Mouse (Mus musculus) liver, postnatal 0 days (tissue): ENCODE results near the gene Hoxb2. TPM values are rescaled to one million over a fixed set of nuclear protein-coding genes. Genes with fewer than 3 reads are reported as not detected.

Experiments
- ATAC-seq: fragments of 200-750 bp; cut with Nextera tagmentation; 2 replicates; pipeline ENCODE4 v1.8.0; 2017; ENCODE audit warnings: mild to moderate bottlenecking, moderate library complexity
- DNase-seq: peaks from one replicate; pipeline ENCODE4 v3.0.0-alpha.2; 2016
- H3K27ac ChIP-seq: fragments of 300-500 bp; sonication (generic); 2 replicates; pipeline ENCODE4 v1.5.1; 2014; ENCODE audit warnings: antibody characterized with exemption, moderate library complexity, mild to moderate bottlenecking, low read depth
- H3K27me3 ChIP-seq: fragments of 300-500 bp; sonication (generic); 2 replicates; pipeline ENCODE4 v1.6.1; 2014; ENCODE audit warnings: low read length, control low read depth, mixed read lengths; ENCODE audit not compliant: insufficient read depth
- H3K36me3 ChIP-seq: fragments of 300-500 bp; sonication (generic); replicated peaks from 2 replicates; pipeline ENCODE4 v1.6.1; 2014; ENCODE audit warnings: mild to moderate bottlenecking, control low read depth, low read length, moderate library complexity, mixed read lengths; ENCODE audit not compliant: insufficient read depth
- H3K4me1 ChIP-seq: fragments of 300-500 bp; sonication (generic); 2 replicates; pipeline ENCODE4 v1.6.1; 2014; ENCODE audit warnings: antibody characterized with exemption, mild to moderate bottlenecking, control low read depth; ENCODE audit not compliant: insufficient read depth
- H3K4me2 ChIP-seq: fragments of 300-500 bp; sonication (generic); 2 replicates; pipeline ENCODE4 v1.6.1; 2014; ENCODE audit warnings: low read depth, mild to moderate bottlenecking, low read length, moderate library complexity, mixed read lengths
- H3K4me3 ChIP-seq: fragments of 300-500 bp; sonication (generic); 2 replicates; pipeline ENCODE4 v1.5.1; 2014; ENCODE audit warnings: low read depth, low read length
- H3K9ac ChIP-seq: fragments of 300-500 bp; sonication (generic); replicated peaks from 2 replicates; pipeline ENCODE4 v1.6.1; 2014; ENCODE audit warnings: mild to moderate bottlenecking, moderate library complexity
- H3K9me3 ChIP-seq: fragments of 300-500 bp; sonication (generic); 2 replicates; pipeline ENCODE4 v1.6.1; 2016; ENCODE audit warnings: mild to moderate bottlenecking, control low read depth, low read length, mixed read lengths
- CTCF ChIP-seq: sonication (generic); IDR thresholded peaks from 2 replicates; pipeline ENCODE4 v1.5.1; 2016; ENCODE audit warnings: antibody characterized with exemption, low read depth
- EP300 ChIP-seq: IDR thresholded peaks from 2 replicates; pipeline ENCODE4 v1.6.1; 2016; ENCODE audit warnings: antibody characterized with exemption, low read depth, mild to moderate bottlenecking
- WGBS: fragments of 180-500 bp; shearing (Covaris S2); extraction: QIAGEN DNeasy Blood & Tissue Kit; methylation state at CpG from one replicate; pipeline ENCODE4 v1.1.7; 2014; ENCODE audit not compliant: insufficient replicate concordance; 5-methylcytosine and 5-hydroxymethylcytosine counted together
- polyA plus RNA-seq: library from polyadenylated mRNA; unstranded; fragments of >200 nt; fragmentation: Nextera tagmentation; extraction: Ambion mirVana; gene quantifications from 2 replicates; pipeline ENCODE4 v1.2.1, GENCODE M21; 2015

The Hoxb2 gene
- polyA plus RNA-seq, 1 experiment from 2014 or later, result 0.67 TPM

DNA sequence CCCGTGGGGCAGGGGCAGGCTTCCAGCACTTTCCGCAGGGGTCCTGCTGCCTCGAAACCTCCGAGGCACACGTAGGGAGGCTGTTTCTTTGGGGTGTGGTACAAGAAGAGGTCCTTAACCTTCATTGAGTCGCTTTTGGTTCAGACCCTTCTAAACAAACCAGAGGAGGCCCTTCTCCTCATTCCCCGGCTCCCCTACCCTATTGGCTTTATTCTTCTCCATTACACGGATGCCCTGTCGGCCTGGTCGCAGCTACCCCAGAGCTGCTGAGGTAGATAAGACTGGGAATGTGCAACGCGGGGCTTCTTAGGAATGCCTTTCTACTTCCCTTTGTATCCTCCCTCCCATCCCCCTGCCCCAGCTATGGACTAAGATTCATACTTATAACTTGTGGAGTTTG is 23.6 kb upstream of the Hoxb2 start:
- Histone ChIP-seq H3K9me3 (no peaks in the 10 kb centered on the region), H3K4me1 (no peaks in the 10 kb centered on the region), H3K4me3 (no peak overlapping the region), H3K27ac (no peak overlapping the region), H3K9ac (no peak overlapping the region), H3K36me3 (no peaks in the 10 kb centered on the region), H3K4me2 (no peak overlapping the region), H3K27me3 (peaks cover 65% of the 10 kb centered on the region)
- WGBS, result 52% methylated on average over 12 of the region's 12 CpGs
- no peak for DNase-seq
- TF ChIP-seq CTCF (no peak), EP300 (no peak)
- no peak for ATAC-seq

DNA sequence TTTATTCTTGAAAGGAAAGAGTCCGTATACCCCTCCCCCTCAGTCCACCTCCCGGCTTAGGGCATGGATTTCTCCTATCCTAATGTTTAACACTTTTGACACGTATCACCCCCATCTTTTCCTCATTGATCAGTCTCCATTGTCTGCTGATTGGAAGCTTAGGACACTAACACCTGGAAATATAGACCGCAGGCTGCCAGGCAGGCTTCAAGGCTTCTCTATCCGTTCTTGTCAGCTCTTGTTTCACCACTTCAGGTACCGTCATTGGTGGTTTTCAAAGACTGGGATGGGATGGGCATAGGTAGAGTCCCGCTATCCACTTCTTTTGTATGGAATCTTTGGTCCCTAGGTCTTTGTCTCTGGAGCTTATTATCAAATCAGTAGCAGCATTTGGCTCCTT is 23.2 kb upstream of the Hoxb2 start:
- no peak overlapping the region for H3K4me2 ChIP-seq
- ATAC-seq, result no peak
- no peaks in the 10 kb centered on the region for H3K4me1 ChIP-seq
- no peak overlapping the region for H3K9ac ChIP-seq
- no peak overlapping the region for H3K27ac ChIP-seq
- H3K36me3 ChIP-seq, result no peaks in the 10 kb centered on the region
- peaks cover 69% of the 10 kb centered on the region for H3K27me3 ChIP-seq
- no peak for DNase-seq
- no peaks in the 10 kb centered on the region for H3K9me3 ChIP-seq
- TF ChIP-seq EP300 (no peak), CTCF (no peak)
- H3K4me3 ChIP-seq, result no peak overlapping the region
- WGBS, result 60% methylated on average over 7 of the region's 7 CpGs

DNA sequence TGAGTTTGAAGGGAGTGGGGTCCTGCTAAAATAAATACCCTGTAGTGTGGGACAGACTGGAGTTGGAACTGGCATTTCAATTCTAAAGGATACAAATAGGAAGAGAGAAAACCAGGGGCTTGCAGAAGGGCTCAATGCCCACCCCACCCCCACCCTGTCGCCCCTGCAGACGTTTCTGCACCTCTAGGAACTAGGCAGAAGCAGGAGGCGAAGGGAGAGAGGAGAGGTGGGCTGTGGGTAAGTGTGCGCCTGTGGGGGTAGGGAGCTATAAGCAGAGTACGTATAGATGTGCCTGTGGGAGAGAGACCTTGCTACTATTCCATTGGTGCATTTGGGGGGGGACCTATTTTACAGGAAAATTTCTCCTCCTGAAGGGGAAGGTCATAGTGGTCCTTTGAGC is 22.6 kb upstream of the Hoxb2 start:
- no peak for ATAC-seq
- Histone ChIP-seq H3K27ac (no peak overlapping the region), H3K4me3 (no peak overlapping the region), H3K4me2 (no peak overlapping the region), H3K9me3 (no peaks in the 10 kb centered on the region), H3K4me1 (0 out of 2 replicates have a peak, but pooled peaks cover 1% of the 10 kb centered on the region), H3K9ac (no peak overlapping the region), H3K27me3 (peaks cover 75% of the 10 kb centered on the region), H3K36me3 (no peaks in the 10 kb centered on the region)
- no peak for DNase-seq
- no peak for TF ChIP-seq EP300
- TF ChIP-seq CTCF, result no peak
- WGBS, result 35% methylated on average over 5 of the region's 5 CpGs

DNA sequence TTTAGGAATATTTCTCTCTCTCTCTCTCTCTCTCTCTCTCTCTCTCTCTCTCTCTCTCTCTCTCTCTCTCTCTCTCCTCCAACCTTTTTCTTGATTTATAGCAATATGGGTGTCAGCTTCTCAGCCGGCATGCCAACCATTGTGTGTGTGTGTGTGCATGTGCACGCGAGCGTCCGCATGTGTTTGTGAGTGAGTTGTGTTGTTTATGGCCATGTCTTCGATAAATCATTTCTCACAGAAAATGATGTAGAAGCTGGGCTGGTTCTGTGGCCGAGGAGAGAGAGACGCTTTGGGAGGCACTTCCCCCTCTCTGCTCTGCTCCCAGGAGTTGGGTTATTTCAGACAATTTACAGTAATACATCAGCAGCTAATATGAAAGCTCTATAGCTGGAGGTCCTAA is 21.7 kb upstream of the Hoxb2 start:
- Histone ChIP-seq H3K9me3 (no peaks in the 10 kb centered on the region), H3K36me3 (no peaks in the 10 kb centered on the region), H3K27ac (no peak overlapping the region), H3K9ac (no peak overlapping the region), H3K27me3 (peaks cover 83% of the 10 kb centered on the region), H3K4me2 (no peak overlapping the region), H3K4me3 (no peak overlapping the region), H3K4me1 (0 out of 2 replicates have a peak, but pooled peaks cover 3% of the 10 kb centered on the region)
- DNase-seq, result no peak
- ATAC-seq, result no peak
- TF ChIP-seq CTCF (no peak), EP300 (no peak)
- 39% methylated on average over 8 of the region's 8 CpGs for WGBS

DNA sequence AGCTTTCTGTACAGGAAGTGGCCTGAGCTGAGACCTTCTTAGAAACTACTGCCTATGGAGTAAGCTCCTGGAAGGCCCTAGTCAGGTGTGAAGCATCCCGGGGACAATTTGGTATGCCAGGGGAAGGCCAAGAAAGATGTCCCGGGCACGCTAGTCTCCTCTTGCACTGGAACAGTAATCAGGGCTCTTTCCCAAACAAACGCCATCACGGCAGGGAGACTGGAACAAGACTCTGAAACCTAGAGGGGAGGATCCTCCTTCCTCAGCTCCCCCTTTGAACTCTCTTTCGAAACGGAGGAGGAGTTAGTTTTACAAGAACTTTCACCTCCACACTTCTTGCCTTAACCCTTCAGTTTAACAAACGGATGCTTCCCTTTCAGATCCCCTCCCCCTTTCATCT is 18.2 kb upstream of the Hoxb2 start:
- no peak overlapping the region for H3K4me3 ChIP-seq
- no peak overlapping the region for H3K27ac ChIP-seq
- H3K4me2 ChIP-seq, result peak overlapping the region; percentile 50
- H3K9me3 ChIP-seq, result no peaks in the 10 kb centered on the region
- DNase-seq (no peak), ATAC-seq (no peak)
- no peak overlapping the region for H3K9ac ChIP-seq
- no peak for TF ChIP-seq CTCF
- TF ChIP-seq EP300, result no peak
- 11% methylated on average over 8 of the region's 8 CpGs for WGBS
- no peaks in the 10 kb centered on the region for H3K36me3 ChIP-seq
- H3K27me3 ChIP-seq, result peaks cover 81% of the 10 kb centered on the region
- 0 out of 2 replicates have a peak, but pooled peaks cover 3% of the 10 kb centered on the region for H3K4me1 ChIP-seq

DNA sequence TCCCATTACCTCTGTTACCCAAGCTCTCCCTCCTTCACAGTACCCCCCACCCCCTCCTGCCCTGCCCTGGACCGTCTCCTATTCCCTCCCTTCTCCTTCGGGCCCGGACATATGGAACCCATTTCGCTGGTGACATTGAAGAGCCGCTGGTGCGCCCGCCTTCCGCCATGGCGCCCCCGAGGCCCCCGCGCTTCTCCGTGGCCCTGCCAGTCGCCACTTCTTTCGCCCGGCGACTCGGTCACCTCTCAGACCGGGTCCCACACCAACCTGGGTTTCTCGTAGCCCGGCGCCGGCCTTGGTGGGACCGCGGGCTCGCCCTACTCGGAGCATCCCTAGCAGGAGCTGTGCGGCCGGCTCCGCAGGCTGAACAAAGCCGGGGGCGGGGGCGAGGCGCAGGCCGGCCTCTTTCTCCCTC is 17.7 kb upstream of the Hoxb2 start:
- 0 out of 2 replicates have a peak, but pooled peaks cover 3% of the 10 kb centered on the region for H3K4me1 ChIP-seq
- no peaks in the 10 kb centered on the region for H3K36me3 ChIP-seq
- ATAC-seq (no peak), DNase-seq (no peak)
- peak overlapping the region; percentile 50 for H3K4me2 ChIP-seq
- H3K4me3 ChIP-seq, result peak overlapping the region; percentile 33
- no peak for TF ChIP-seq CTCF
- TF ChIP-seq EP300, result no peak
- H3K9ac ChIP-seq, result no peak overlapping the region
- 13% methylated on average over 35 of the region's 35 CpGs for WGBS
- H3K27ac ChIP-seq, result peak overlapping the region; percentile 22; the same call in 1 of the 2 replicates
- H3K27me3 ChIP-seq, result peaks cover 76% of the 10 kb centered on the region
- no peaks in the 10 kb centered on the region for H3K9me3 ChIP-seq
